Mouse (Mus musculus) 3T3-L1 (cell line): ENCODE measurements around the gene Rnf224.
A peak's percentile ranks its signal among the peaks of the same experiment; 100 is the strongest.
"Not testable (repeated sequence)": the region's sequence is repeated elsewhere in the genome, so short reads cannot be mapped to it uniquely, and the experiment has no call there.

Experiments used
- DNase-seq: peaks from one replicate; pipeline ENCODE4 v3.0.0-alpha.2; 2015; ENCODE audit warnings: low read depth, low spot score

Gene Rnf224

DNA sequence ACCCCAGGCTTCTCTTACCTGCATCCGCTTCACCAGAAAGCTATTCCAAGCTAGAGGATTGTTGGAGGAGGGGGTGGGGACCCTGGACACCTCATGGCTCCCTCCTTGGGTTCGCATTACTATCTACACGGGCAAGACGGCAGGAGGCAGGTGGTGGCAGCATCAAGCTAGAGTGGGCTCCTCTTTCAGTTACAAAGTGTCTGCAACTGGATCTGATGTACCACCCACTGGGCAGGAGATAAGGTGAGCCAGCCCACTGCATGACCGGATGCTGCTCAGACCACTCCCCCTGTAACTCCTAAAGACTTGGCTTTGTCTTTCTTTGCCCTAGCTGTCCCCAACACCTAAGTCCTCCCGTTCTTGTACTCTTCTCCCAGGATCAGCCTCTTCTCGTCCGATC, at the start of gene Rnf224:
Rnf224 (minus strand) TSS at position 174 of the 400 bp plus-strand sequence.
- no peak for DNase-seq

DNA sequence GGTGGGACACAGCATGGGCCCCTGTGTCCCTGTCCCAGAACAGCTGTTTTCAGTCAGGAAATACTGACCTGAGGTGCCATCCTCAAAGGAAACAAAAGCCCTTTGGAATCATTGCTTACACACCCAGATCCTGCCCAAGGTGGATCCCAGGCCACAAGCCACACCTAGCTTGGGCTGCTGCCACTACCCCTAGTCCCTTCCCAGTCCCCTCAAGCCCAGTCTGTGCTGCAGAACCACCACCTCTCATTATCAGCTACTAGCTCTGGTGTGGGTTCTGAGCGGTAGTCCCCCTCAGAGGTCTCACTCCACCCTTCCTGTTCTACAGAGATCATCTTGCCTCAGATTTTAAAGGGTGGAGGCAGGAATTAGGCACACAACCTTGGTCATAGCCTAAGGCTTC, 49.7 kb upstream of the Rnf224 start:
- DNase-seq: no peak

DNA sequence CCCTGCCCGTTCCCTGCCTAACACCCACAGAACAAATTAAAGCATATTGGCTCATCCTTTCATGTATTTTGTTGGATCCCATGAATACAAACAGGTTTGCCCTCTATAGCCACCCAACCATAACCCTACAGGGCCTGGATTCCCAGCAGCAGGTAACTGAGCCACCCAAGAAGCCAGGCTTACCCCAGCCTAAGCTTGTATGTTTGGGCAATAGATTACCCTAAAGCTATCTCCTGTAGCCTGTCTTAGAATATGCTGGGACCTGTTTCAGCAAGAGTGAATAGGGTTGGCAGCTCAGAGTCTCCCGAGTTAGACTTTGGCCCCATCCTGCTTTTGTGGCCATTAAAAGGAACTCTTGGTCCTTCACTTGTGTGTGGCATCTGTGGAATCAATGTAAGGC, 49.0 kb upstream of the Rnf224 start:
- DNase-seq: no peak

DNA sequence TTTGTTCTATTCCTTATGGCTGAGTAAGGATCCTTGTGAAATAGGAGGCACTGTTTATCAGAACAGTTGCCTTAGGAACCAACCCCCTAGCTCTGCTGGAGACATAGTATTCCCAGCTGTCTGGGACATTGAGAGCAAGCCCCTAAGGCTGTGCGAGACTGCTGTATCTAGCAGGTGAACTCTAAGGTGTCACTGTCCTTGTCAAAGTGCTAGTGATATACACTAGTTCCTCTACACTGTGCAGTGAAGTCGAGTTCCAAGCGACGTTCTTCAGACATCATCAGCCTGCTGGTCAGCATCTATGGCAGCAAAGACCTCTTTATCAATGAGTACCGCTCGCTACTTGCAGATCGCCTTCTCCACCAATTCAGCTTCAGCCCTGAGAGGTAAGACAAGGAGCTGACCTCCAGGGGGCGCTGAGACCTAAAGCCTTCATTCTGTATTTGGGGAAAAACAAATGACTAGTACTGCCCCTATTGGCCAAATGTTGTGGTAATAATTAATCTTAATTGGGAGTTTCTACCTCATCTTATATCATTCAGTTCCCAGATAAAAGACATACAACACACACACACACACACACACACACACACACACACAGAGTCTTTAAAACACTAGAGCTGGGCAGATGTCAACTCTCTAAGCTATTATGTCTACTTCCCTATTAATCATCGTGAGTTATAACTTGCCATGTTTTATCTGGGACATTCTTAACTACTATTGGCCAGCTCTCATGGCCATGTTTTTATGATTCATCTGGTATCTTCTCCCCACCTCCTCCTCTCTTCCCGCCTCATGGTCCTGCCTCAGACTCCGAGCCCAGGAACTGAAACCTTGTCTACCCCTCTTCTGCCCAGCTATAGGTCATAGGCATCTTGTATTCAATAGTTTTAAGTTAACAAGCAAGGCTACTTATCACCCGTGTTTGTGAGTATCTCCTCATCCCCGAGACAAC, 42.6 kb upstream of the Rnf224 start:
- DNase-seq: peak; percentile 89

DNA sequence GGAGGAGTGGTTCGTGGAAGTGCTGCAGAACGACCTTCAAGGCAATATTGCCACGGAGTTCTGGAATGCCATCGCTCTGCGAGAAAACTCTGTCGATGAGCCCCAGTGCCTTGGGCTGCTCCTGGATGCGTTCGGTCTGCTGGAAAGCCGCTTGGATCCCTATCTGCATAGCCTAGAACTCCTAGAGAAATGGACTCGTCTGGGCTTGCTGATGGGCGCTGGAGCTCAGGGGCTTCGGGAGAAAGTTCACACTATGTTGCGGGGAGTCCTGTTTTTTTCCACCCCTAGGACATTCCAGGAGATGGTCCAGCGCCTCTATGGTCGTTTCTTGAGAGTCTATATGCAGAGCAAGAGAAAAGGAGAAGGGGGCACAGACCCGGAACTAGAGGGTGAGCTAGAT, 36.4 kb upstream of the Rnf224 start:
- DNase-seq: no peak

DNA sequence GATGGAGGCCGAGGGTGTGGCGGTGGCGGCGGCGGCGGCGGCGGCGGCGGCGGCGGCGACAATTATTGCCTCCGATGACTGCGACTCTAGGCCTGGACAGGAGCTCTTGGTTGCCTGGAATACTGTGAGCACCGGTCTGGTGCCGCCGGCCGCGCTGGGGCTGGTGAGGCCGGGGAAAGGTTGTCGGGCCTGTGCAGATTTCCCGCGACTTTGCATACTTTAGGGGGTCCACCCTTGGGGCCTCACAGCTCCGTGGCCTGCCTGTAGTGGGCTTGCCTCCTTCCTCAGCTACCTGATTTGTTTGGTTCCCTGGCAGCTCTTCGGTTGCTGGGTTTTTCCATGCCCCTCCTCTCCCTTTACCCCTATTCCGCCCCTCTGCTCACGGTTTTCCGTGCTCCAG, 35.9 kb upstream of the Rnf224 start:
- no peak for DNase-seq

DNA sequence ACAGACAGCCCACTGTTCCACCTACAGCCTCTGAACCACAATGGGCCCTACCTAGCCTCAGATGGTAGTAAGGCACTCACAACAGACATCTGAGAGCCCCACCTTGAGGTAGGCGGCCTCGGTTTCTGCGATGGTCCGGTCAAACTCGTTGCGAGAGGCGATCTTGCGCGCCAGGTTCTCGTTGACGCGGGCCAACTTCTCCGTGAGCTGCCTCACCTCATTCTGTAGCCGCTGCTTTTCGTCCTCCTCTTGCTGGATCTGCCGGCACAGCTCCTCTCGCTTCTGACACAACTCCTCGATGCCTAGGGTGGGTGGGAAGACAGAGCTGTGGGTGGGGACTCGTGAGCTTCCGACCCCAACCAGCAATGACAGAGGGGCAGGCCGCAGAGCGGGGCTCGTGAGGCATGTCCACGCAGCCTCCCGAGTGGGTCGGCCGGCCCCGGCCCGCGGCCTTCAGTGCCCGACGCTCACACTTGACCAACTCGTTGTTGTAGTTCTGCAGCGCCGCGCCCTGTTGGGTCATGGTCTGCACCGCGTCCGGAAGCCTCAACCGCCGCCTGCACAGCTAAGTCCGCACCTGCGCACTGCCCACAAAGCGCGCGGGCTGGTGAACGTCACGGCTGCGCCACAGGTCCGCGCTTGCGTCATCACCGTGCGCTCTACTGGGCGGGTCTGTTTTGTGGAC, 35.4 kb upstream of the Rnf224 start, which contains the start of the genes Ssna1 and Anapc2:
Ssna1 (minus strand) TSS at position 612 of the 685 bp plus-strand sequence.
Anapc2 (plus strand) TSS at position 652 of the 685 bp plus-strand sequence.
- peak; percentile 95 for DNase-seq

DNA sequence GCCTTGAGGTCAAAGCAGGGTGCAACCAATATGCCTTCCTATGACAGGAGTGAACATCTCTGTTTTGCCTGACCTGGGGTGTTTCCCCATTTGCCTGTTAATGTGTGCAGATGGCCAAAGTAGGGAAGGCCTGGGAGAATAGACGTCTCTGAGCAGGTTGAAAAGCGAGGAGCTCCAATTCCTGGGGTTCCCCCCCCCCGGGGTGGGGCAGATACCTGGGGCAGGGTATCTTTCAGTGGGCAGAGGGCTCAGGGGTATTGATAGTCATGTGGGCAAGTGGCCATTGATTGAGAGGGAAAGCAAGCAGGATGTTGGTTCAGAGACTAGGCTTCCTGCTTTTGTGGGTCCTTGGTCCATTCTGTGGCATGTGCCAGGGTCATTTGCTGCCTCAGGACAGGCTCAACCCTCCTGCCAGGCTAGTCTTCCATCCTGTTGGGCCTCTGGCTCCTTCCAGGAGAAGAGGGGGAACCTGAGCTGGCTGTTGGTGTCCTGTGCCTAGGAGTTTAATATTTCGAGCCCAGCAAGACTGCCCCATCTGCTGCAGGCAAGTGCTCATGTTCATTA, 31.2 kb upstream of the Rnf224 start:
- no peak for DNase-seq

DNA sequence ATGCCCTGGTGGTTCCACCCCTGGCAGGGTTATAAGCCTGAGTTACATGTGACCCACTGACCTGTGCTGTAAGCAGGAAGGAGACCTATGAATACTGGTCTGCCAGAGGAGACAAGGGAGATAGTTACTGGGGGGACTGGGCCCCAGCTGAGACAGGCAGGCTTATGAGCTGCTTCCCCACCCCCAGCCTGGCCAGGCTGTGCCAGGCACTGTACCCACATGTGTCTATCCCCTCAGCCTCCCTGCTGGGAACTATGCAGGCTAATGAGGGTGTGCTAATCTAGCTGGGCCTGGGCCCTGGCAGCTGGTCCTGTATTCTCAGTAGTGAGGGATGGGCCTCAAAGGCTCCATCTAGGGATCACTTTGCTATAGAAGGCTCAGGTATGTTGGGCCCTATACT, 30.7 kb upstream of the Rnf224 start:
- no peak for DNase-seq

DNA sequence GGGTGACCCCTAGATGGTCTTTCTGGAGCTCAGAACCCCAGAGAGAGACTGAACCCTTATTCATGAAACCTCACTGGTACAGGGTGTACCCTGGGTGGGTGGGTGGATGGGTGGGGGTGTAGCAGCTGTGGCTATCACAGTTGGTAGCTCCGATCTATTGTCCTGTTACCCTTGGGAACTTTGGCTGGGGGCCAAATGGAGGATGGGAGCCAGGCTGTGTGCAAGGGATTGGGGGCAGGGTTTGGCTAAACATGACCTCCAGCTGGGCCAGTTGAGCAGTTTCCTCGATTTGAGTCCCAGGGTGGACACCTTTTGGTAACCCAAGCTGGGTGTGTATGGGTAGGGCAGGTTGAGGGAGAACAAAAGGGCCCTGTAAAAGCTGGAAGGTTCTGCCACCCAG, 30.1 kb upstream of the Rnf224 start:
- DNase-seq: no peak

DNA sequence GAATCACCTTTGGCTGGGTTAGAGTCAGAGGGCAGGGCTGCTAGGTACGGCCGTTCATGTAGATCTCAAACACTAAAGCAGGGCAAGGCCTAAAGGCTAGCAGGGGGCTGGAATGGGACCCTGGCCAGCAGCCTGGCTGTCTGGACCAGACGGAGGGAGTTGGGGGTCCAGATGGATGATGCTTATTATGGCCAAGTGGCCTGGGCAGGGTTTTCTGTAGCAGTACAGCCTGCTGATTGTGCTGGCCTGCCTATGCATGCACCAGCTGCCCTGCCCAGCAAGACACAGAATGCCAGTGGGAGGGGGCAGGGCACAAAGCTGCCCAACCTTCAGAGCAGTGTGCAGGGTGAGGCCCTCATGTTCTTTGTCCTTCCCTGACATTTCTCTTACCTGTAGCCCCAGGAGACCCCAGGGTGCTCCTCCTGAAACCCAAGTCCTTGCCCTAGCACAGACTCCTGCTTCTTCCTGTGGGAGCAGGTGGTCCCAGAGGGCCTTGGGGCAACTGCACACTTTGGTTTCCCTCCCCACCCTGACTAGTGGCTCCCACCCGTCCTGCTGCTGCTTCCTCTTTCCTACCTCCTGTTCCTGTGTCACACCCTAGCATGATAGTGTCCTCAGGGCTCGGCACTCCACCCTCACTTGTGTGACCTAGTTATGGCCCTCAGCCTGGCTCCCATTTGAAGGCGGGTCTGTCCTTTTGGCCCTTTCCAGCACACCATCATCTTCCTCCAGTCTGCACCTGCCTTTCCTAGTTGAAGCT, 29.5 kb upstream of the Rnf224 start:
- DNase-seq: no peak

DNA sequence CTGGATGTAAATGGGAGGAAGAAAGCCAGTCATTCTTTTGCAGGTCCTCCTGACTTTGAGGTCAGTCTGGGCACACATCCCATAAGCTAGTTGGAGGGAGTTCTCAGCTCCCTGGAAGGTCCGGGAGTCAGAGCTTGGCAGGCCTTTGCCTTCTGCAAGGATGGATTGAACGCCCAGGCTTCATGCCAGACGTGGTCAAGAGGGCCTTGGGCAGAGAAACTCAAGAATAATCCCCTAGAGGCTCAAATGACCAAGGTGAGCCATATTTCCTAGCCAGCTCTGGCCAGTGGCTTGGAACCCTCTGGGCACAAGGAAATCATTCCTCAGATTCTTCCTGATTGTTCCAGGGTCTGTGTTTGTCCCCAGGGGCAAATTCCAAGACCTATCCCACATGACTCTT, 28.3 kb upstream of the Rnf224 start:
- DNase-seq: peak; percentile 89

DNA sequence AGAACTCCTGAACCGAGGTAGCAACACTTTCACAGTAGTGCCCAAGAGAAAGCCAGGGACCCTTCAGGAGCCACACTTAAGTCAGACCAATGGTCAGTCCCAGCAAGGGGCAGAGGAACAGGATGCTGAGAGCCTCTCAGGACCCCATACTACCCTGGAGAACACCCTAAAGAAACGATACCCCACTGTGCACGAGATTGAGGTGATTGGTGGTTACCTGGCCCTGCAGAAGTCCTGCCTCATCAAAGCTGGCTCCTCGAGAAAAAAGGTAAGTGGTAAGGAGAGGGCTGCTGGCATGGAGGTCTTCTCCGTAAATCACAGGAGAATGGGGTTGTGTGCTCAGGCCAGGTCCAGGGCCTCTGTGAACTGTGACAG, 27.7 kb upstream of the Rnf224 start:
- DNase-seq: no peak

DNA sequence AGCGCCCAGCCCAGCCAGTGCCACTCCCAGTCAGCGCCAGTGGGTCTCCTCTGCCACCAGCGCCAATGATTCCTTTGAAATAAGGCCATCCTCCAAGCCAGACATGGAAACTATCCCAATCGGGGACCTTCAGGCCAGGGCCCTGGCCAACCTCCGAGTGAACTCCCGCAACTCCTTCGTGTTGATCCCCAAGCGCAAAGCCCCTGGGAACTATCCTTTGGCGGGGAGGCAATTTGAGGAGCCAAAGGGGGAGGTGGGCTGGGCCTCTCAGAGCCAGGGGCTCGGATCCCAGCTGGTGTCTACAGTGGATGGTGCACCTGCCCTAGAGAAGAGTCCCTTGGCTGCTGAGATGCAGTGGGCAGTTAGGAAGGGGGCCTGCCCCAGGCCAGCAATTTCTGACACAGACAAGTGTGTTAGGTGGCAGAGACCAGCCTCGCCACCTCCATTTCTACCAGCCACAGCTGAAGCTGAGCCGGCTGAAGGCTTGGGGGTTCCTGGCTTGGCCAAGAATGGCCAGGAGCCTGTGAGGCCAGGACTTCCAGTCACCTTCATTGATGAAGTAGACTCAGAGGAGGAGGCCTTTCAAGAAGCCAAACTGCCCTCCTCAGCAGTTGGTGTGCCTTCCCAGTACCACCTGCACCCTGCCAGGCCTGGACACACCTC, 27.2 kb upstream of the Rnf224 start:
- no peak for DNase-seq

DNA sequence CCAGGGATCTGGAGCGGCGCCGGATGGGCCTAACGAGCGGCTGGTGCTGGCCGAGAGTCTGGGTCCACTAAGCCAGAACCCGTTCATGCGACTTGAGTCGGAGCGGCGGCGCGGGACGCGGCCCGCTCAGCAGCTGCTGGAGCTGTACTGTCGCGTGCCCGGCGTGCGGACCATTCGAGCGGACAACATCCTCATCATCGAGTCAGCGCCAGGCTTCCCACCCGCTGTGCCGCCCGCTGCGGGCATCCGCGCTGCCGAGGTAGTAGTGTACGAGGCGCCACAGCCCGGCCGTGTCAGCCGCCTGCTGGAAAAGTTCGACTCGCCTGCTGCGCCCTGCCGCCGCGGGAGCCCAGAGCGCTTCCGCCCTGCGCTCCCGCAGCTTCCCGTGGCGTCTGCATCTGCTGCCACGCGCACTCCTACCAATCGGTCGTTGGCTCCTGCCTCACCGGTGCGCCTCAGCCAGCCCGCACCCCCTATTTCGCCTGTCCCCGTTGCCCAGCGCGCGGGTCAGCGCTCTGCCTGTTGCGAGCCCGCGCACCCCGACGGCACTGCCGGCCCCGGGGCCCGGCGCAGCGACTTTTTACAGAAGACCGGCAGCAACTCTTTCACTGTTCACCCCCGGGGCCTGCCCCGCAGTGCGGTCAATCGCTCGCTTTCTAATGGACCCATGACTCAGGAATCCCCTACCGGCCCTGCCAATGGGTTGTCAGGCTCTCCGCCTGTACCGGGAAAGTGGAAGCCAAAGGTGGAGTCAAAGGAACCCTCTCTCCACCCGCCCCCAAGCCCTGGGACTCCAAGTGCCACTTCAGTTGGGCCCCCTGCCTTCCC, 26.4 kb upstream of the Rnf224 start:
- peak; percentile 53 for DNase-seq

DNA sequence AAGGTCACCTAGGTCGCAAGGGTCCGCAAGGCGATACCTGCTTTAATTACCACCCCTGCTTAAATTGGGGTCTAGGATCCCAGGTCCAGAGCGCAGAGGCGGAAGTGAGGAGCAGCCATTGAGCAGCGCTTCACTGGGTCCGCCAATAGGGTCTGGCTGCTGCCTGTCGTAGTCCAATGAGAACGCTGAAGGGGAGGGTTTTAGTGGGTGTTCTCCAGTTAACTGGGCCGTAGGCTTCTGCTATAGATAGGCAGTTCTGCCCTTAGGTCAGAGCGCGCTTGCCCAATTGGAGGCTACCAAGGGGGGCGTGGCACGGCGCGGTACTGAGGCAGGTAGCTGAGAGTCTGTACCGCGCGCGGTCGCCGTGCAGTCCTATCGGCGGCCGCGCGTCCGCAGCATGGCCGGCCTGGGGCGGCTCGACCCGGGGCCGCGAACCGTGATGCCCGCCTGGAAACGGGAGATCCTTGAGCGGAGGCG, 25.7 kb upstream of the Rnf224 start, which contains the start of gene Tprn:
Tprn (plus strand) TSS at position 328 of the 477 bp plus-strand sequence.
- DNase-seq: peak; percentile 98

DNA sequence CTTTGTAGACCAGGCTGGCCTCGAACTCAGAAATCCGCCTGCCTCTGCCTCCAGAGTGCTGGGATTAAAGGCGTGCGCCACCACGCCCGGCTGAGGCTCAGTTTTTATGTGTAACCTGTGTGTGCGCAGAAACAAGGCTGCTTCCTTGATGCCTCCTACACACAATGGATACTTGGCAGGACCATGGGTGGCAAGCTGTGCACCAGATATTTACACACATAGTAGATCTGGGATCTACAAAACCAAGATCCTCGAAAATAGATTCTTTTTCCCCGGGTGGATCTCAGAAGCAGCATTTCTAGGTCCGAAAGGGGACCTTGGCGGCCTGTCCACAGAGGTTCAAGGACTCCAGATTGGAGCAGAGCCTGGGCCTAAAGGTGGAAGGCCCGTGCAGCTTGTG, 25.3 kb upstream of the Rnf224 start:
- DNase-seq: no peak

DNA sequence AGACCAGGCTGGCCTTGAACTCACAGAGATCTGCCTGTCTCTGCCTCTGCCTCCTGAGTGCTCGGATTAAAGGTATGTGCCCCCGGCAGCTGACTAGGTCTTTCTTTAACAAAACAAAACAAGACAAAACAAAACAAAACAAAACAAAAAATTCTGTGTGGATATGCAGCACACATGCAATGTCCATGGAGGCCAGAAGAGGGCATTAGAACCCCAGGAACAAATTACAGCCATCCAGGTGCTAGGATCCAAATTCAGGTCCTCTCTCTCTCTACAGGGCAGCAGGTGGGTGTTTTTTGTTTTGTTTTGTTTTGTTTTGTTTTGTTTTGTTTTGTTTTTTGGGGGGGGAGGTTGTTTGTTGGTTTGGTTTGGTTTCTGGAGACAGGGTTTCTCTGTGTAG, 22.3 kb upstream of the Rnf224 start:
- DNase-seq: no peak

DNA sequence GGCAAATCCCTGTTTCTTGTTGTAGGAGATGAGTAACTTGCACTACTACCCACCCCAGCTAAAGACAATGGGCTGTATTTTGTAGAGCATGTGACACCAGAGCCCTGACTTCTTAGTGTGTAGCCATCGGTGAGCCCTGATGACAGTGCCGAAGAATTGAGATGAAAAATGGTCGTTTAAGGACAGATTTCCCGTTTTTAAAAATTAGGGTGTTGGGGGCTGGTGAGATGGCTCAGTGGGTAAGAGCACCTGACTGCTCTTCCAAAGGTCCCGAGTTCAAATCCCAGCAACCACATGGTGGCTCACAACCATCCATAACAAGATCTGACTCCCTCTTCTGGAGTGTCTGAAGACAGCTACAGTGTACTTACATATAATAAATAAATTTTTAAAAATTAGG, 20.7 kb upstream of the Rnf224 start:
- DNase-seq: not testable (repeated sequence)
